Mouse (Mus musculus) forebrain, embryonic 13.5 days (tissue): Measurements from ENCODE around the gene Il4. TPM values are rescaled to one million over a fixed set of nuclear protein-coding genes. Genes with fewer than 3 reads are reported as not detected.

ENCODE experiments used
- ATAC-seq: fragments of 200-750 bp; cut with Nextera tagmentation; 2 replicates; pipeline ENCODE4 v1.8.0; 2017
- H3K27ac ChIP-seq: fragments of 300-500 bp; sonication (generic); 2 replicates; pipeline ENCODE4 v1.5.1; 2015; ENCODE audit warnings: inconsistent platforms, mild to moderate bottlenecking, moderate library complexity
- H3K27me3 ChIP-seq: fragments of 300-500 bp; sonication (generic); 2 replicates; pipeline ENCODE4 v1.6.1; 2015; ENCODE audit warnings: mild to moderate bottlenecking, inconsistent platforms
- H3K36me3 ChIP-seq: fragments of 300-500 bp; sonication (generic); 2 replicates; pipeline ENCODE4 v1.6.1; 2015; ENCODE audit warnings: mild to moderate bottlenecking, inconsistent platforms; ENCODE audit not compliant: poor library complexity, severe bottlenecking
- H3K4me1 ChIP-seq: fragments of 300-500 bp; sonication (generic); 2 replicates; pipeline ENCODE4 v1.6.1; 2015; ENCODE audit warnings: inconsistent platforms
- H3K4me2 ChIP-seq: fragments of 300-500 bp; sonication (generic); 2 replicates; pipeline ENCODE4 v1.6.1; 2015; ENCODE audit warnings: inconsistent platforms, mild to moderate bottlenecking, moderate library complexity
- H3K4me3 ChIP-seq: fragments of 300-500 bp; sonication (generic); 2 replicates; pipeline ENCODE4 v1.5.1; 2015; ENCODE audit warnings: mild to moderate bottlenecking, inconsistent platforms
- H3K9ac ChIP-seq: fragments of 300-500 bp; sonication (generic); 2 replicates; pipeline ENCODE4 v1.6.1; 2015; ENCODE audit warnings: mild to moderate bottlenecking, inconsistent platforms
- H3K9me3 ChIP-seq: fragments of 300-500 bp; sonication (generic); replicated peaks from 2 replicates; pipeline ENCODE4 v1.6.1; 2016; ENCODE audit warnings: inconsistent platforms
- WGBS: fragments of 180-500 bp; shearing (Covaris S2); methylation state at CpG from one replicate; pipeline ENCODE4 v1.1.7; 2015; 5-methylcytosine and 5-hydroxymethylcytosine counted together
- polyA plus RNA-seq: library from polyadenylated mRNA; unstranded; fragments of >200 nt; fragmentation: Nextera tagmentation; extraction: Ambion mirVana; gene quantifications from 2 replicates; pipeline ENCODE4 v1.2.1, GENCODE M21; 2015

Il4 gene
- 1.8 and 2.9 TPM in 2 replicates for polyA plus RNA-seq

GRCm38 (mm10) chr11:53618619-53619198, at the start of gene Il4:
Gene Il4, minus strand, starts transcription at chr11:53618669.
- Histone ChIP-seq H3K4me2 (no peak within 1 kb of the TSS), H3K4me1 (no peaks in the 10 kb centered on the region), H3K9me3 (no peaks in the 10 kb centered on the region), H3K4me3 (no peak within 1 kb of the TSS), H3K27ac (no peak within 1 kb of the TSS), H3K27me3 (no peaks in the 10 kb centered on the region), H3K9ac (no peak within 1 kb of the TSS), H3K36me3 (no peaks in the 10 kb centered on the region)
- WGBS, result 79% methylated on average over 7 of the region's 7 CpGs
- ATAC-seq, result no peak

GRCm38 (mm10) chr11:53664091-53664490, 45.6 kb upstream of the Il4 start:
- H3K4me3 ChIP-seq, result no peak overlapping the region
- no peak for ATAC-seq
- H3K4me1 ChIP-seq, result no peaks in the 10 kb centered on the region
- H3K9ac ChIP-seq, result no peak overlapping the region
- peaks cover 35% of the 10 kb centered on the region for H3K36me3 ChIP-seq
- H3K9me3 ChIP-seq, result no peaks in the 10 kb centered on the region
- H3K4me2 ChIP-seq, result no peak overlapping the region
- H3K27ac ChIP-seq, result no peak overlapping the region
- 91% methylated on average over 5 of the region's 5 CpGs for WGBS
- H3K27me3 ChIP-seq, result no peaks in the 10 kb centered on the region

GRCm38 (mm10) chr11:53662794-53663674, 44.6 kb upstream of the Il4 start:
- Histone ChIP-seq H3K4me3 (no peak overlapping the region), H3K4me2 (no peak overlapping the region), H3K9me3 (no peaks in the 10 kb centered on the region), H3K9ac (no peak overlapping the region), H3K27ac (no peak overlapping the region), H3K4me1 (no peaks in the 10 kb centered on the region), H3K27me3 (no peaks in the 10 kb centered on the region), H3K36me3 (peaks cover 28% of the 10 kb centered on the region)
- WGBS, result 84% methylated on average over 14 of the region's 14 CpGs
- ATAC-seq, result no peak

- no peak for ATAC-seq
- Histone ChIP-seq H3K36me3 (peaks cover 21% of the 10 kb centered on the region), H3K4me1 (no peaks in the 10 kb centered on the region), H3K4me3 (no peak overlapping the region), H3K4me2 (no peak overlapping the region), H3K9me3 (no peaks in the 10 kb centered on the region), H3K9ac (no peak overlapping the region), H3K27me3 (no peaks in the 10 kb centered on the region), H3K27ac (no peak overlapping the region)
- WGBS, result 92% methylated on average over 6 of the region's 6 CpGs
Observed at GRCm38 (mm10) chr11:53657828-53658227, 39.4 kb upstream of the Il4 start.

- 90% methylated on average over 8 of the region's 8 CpGs for WGBS
- Histone ChIP-seq H3K27me3 (no peaks in the 10 kb centered on the region), H3K4me3 (no peak overlapping the region), H3K4me2 (no peak overlapping the region), H3K4me1 (no peaks in the 10 kb centered on the region), H3K36me3 (peaks cover 21% of the 10 kb centered on the region), H3K27ac (no peak overlapping the region), H3K9me3 (no peaks in the 10 kb centered on the region), H3K9ac (no peak overlapping the region)
- ATAC-seq, result no peak
Observed at GRCm38 (mm10) chr11:53657381-53657780, 38.9 kb upstream of the Il4 start.

- Histone ChIP-seq H3K27ac (no peak overlapping the region), H3K4me3 (no peak overlapping the region), H3K36me3 (peaks cover 26% of the 10 kb centered on the region), H3K27me3 (no peaks in the 10 kb centered on the region), H3K9me3 (no peaks in the 10 kb centered on the region), H3K4me2 (no peak overlapping the region), H3K9ac (no peak overlapping the region), H3K4me1 (no peaks in the 10 kb centered on the region)
- WGBS, result 93% methylated on average over 9 of the region's 9 CpGs
- no peak for ATAC-seq
Observed at GRCm38 (mm10) chr11:53656558-53657202, 38.2 kb upstream of the Il4 start.

GRCm38 (mm10) chr11:53655043-53655442, 36.6 kb upstream of the Il4 start:
- 92% methylated on average over 5 of the region's 5 CpGs for WGBS
- H3K36me3 ChIP-seq, result peaks cover 43% of the 10 kb centered on the region

GRCm38 (mm10) chr11:53652427-53652826, 34.0 kb upstream of the Il4 start:
- Histone ChIP-seq H3K4me3 (no peak overlapping the region), H3K9me3 (no peaks in the 10 kb centered on the region), H3K4me2 (no peak overlapping the region), H3K4me1 (no peaks in the 10 kb centered on the region), H3K27ac (no peak overlapping the region), H3K27me3 (no peaks in the 10 kb centered on the region), H3K36me3 (peaks cover 49% of the 10 kb centered on the region), H3K9ac (no peak overlapping the region)
- no peak for ATAC-seq
- WGBS, result 94% methylated on average over 2 of the region's 2 CpGs

More at GRCm38 (mm10) chr11:53655043-53655442, 36.6 kb upstream of the Il4 start:
- Histone ChIP-seq H3K27ac (no peak overlapping the region), H3K4me1 (no peaks in the 10 kb centered on the region), H3K4me3 (no peak overlapping the region), H3K4me2 (no peak overlapping the region), H3K27me3 (no peaks in the 10 kb centered on the region), H3K9me3 (no peaks in the 10 kb centered on the region), H3K9ac (no peak overlapping the region)
- ATAC-seq, result no peak

- no peaks in the 10 kb centered on the region for H3K4me1 ChIP-seq
- H3K4me3 ChIP-seq, result no peak overlapping the region
- no peak overlapping the region for H3K27ac ChIP-seq
- H3K4me2 ChIP-seq, result no peak overlapping the region
- H3K9ac ChIP-seq, result no peak overlapping the region
- no peaks in the 10 kb centered on the region for H3K27me3 ChIP-seq
- ATAC-seq, result no peak
- peaks cover 49% of the 10 kb centered on the region for H3K36me3 ChIP-seq
- WGBS, result 94% methylated on average over 4 of the region's 4 CpGs
- no peaks in the 10 kb centered on the region for H3K9me3 ChIP-seq
Observed at GRCm38 (mm10) chr11:53651441-53651840, 33.0 kb upstream of the Il4 start.

- no peak overlapping the region for H3K4me2 ChIP-seq
- H3K36me3 ChIP-seq, result no peaks in the 10 kb centered on the region
- no peak for ATAC-seq
- H3K9ac ChIP-seq, result no peak overlapping the region
- H3K27ac ChIP-seq, result no peak overlapping the region
- WGBS, result 73% methylated on average over 5 of the region's 5 CpGs
- H3K4me3 ChIP-seq, result no peak overlapping the region
- H3K27me3 ChIP-seq, result no peaks in the 10 kb centered on the region
- no peaks in the 10 kb centered on the region for H3K4me1 ChIP-seq
- H3K9me3 ChIP-seq, result no peaks in the 10 kb centered on the region
Observed at GRCm38 (mm10) chr11:53644017-53644416, 25.5 kb upstream of the Il4 start.

GRCm38 (mm10) chr11:53642744-53643279, 24.3 kb upstream of the Il4 start:
- no peak for ATAC-seq
- no peak overlapping the region for H3K27ac ChIP-seq

GRCm38 (mm10) chr11:53637803-53638260, 19.4 kb upstream of the Il4 start:
- Histone ChIP-seq H3K27ac (no peak overlapping the region), H3K27me3 (peaks cover 21% of the 10 kb centered on the region), H3K4me3 (no peak overlapping the region), H3K4me1 (peaks cover 8% of the 10 kb centered on the region), H3K9ac (no peak overlapping the region), H3K36me3 (no peaks in the 10 kb centered on the region), H3K9me3 (no peaks in the 10 kb centered on the region), H3K4me2 (no peak overlapping the region)
- no peak for ATAC-seq
- 82% methylated on average over 10 of the region's 10 CpGs for WGBS

More at GRCm38 (mm10) chr11:53642744-53643279, 24.3 kb upstream of the Il4 start:
- 77% methylated on average over 12 of the region's 12 CpGs for WGBS
- no peak overlapping the region for H3K4me3 ChIP-seq
- H3K9ac ChIP-seq, result no peak overlapping the region
- no peaks in the 10 kb centered on the region for H3K4me1 ChIP-seq
- H3K9me3 ChIP-seq, result no peaks in the 10 kb centered on the region
- no peak overlapping the region for H3K4me2 ChIP-seq
- H3K27me3 ChIP-seq, result no peaks in the 10 kb centered on the region
- H3K36me3 ChIP-seq, result no peaks in the 10 kb centered on the region
